Mouse (Mus musculus) liver, postnatal 0 days (tissue): ENCODE measurements around the gene Qk. TPM values are rescaled to one million over a fixed set of nuclear protein-coding genes. Genes with fewer than 3 reads are reported as not detected.
A peak's percentile ranks its signal among the peaks of the same experiment; 100 is the strongest.

Experiments used
- ATAC-seq: fragments of 200-750 bp; cut with Nextera tagmentation; 2 replicates; pipeline ENCODE4 v1.8.0; 2017; ENCODE audit warnings: mild to moderate bottlenecking, moderate library complexity
- DNase-seq: peaks from one replicate; pipeline ENCODE4 v3.0.0-alpha.2; 2016
- H3K27ac ChIP-seq: fragments of 300-500 bp; sonication (generic); 2 replicates; pipeline ENCODE4 v1.5.1; 2014; ENCODE audit warnings: antibody characterized with exemption, moderate library complexity, mild to moderate bottlenecking, low read depth
- H3K27me3 ChIP-seq: fragments of 300-500 bp; sonication (generic); 2 replicates; pipeline ENCODE4 v1.6.1; 2014; ENCODE audit warnings: low read length, control low read depth, mixed read lengths; ENCODE audit not compliant: insufficient read depth
- H3K36me3 ChIP-seq: fragments of 300-500 bp; sonication (generic); replicated peaks from 2 replicates; pipeline ENCODE4 v1.6.1; 2014; ENCODE audit warnings: mild to moderate bottlenecking, control low read depth, low read length, moderate library complexity, mixed read lengths; ENCODE audit not compliant: insufficient read depth
- H3K4me1 ChIP-seq: fragments of 300-500 bp; sonication (generic); 2 replicates; pipeline ENCODE4 v1.6.1; 2014; ENCODE audit warnings: antibody characterized with exemption, mild to moderate bottlenecking, control low read depth; ENCODE audit not compliant: insufficient read depth
- H3K4me2 ChIP-seq: fragments of 300-500 bp; sonication (generic); 2 replicates; pipeline ENCODE4 v1.6.1; 2014; ENCODE audit warnings: low read depth, mild to moderate bottlenecking, low read length, moderate library complexity, mixed read lengths
- H3K4me3 ChIP-seq: fragments of 300-500 bp; sonication (generic); 2 replicates; pipeline ENCODE4 v1.5.1; 2014; ENCODE audit warnings: low read depth, low read length
- H3K9ac ChIP-seq: fragments of 300-500 bp; sonication (generic); replicated peaks from 2 replicates; pipeline ENCODE4 v1.6.1; 2014; ENCODE audit warnings: mild to moderate bottlenecking, moderate library complexity
- H3K9me3 ChIP-seq: fragments of 300-500 bp; sonication (generic); 2 replicates; pipeline ENCODE4 v1.6.1; 2016; ENCODE audit warnings: mild to moderate bottlenecking, control low read depth, low read length, mixed read lengths
- CTCF ChIP-seq: sonication (generic); IDR thresholded peaks from 2 replicates; pipeline ENCODE4 v1.5.1; 2016; ENCODE audit warnings: antibody characterized with exemption, low read depth
- EP300 ChIP-seq: IDR thresholded peaks from 2 replicates; pipeline ENCODE4 v1.6.1; 2016; ENCODE audit warnings: antibody characterized with exemption, low read depth, mild to moderate bottlenecking
- WGBS: fragments of 180-500 bp; shearing (Covaris S2); extraction: QIAGEN DNeasy Blood & Tissue Kit; methylation state at CpG from one replicate; pipeline ENCODE4 v1.1.7; 2014; ENCODE audit not compliant: insufficient replicate concordance; 5-methylcytosine and 5-hydroxymethylcytosine counted together
- polyA plus RNA-seq: library from polyadenylated mRNA; unstranded; fragments of >200 nt; fragmentation: Nextera tagmentation; extraction: Ambion mirVana; gene quantifications from 2 replicates; pipeline ENCODE4 v1.2.1, GENCODE M21; 2015

Qk gene
- polyA plus RNA-seq, 1 experiment from 2014 or later = 9.9 TPM

DNA sequence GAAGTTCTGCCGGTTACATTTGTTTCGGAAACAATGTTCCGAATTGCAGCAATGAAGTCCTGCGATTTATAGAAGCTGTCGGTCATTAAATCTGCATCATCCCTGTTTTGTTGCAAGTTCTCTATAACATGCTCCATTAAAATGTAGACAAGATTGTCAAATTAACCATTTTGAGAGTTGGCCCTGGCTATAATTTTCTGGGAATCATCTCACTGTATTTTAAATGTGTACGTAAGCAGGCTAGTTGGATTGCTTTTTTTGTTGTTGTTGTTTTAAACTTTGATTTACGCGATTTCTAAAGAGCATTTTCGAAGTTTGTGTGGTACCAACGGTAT is 769 bp upstream of the Qk start:
- ATAC-seq (no peak), DNase-seq (no peak)
- no peaks in the 10 kb centered on the region for H3K9me3 ChIP-seq
- peak overlapping the region; percentile 97 for H3K9ac ChIP-seq
- no peaks in the 10 kb centered on the region for H3K27me3 ChIP-seq
- H3K27ac ChIP-seq = peak overlapping the region; percentile 100
- peak overlapping the region; percentile 94 for H3K4me2 ChIP-seq
- peak overlapping the region; percentile 81 for H3K4me3 ChIP-seq
- no peak for TF ChIP-seq EP300
- TF ChIP-seq CTCF = no peak
- 20% methylated on average over 10 of the region's 10 CpGs for WGBS
- peaks cover 8% of the 10 kb centered on the region; the same call in 1 of the 2 replicates for H3K4me1 ChIP-seq
- no peaks in the 10 kb centered on the region for H3K36me3 ChIP-seq

DNA sequence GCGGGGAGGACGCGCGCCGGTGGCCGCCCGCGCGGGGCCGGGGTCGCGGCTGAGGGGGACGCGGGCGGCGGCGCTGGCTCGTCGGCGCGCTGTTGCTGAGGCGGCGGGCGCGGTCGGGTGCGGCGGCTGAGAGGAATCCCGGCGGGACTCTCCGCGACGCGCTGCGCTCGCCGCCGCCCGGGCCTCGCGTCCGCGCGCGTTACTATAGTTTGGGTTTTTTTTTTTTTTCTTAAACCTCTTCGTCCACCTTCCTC is 296 bp downstream of the Qk start:
- TF ChIP-seq CTCF (no peak), EP300 (no peak)
- DNase-seq (no peak), ATAC-seq (no peak; the same call in 1 of the 2 replicates)
- Histone ChIP-seq H3K27ac (peak overlapping the region; percentile 100), H3K4me3 (peak overlapping the region; percentile 81), H3K4me2 (peak overlapping the region; percentile 94), H3K27me3 (no peaks in the 10 kb centered on the region), H3K9me3 (no peaks in the 10 kb centered on the region), H3K4me1 (peaks cover 8% of the 10 kb centered on the region; the same call in 1 of the 2 replicates), H3K36me3 (no peaks in the 10 kb centered on the region), H3K9ac (peak overlapping the region; percentile 97)
- 0% methylated on average over 11 of the region's 46 CpGs for WGBS

DNA sequence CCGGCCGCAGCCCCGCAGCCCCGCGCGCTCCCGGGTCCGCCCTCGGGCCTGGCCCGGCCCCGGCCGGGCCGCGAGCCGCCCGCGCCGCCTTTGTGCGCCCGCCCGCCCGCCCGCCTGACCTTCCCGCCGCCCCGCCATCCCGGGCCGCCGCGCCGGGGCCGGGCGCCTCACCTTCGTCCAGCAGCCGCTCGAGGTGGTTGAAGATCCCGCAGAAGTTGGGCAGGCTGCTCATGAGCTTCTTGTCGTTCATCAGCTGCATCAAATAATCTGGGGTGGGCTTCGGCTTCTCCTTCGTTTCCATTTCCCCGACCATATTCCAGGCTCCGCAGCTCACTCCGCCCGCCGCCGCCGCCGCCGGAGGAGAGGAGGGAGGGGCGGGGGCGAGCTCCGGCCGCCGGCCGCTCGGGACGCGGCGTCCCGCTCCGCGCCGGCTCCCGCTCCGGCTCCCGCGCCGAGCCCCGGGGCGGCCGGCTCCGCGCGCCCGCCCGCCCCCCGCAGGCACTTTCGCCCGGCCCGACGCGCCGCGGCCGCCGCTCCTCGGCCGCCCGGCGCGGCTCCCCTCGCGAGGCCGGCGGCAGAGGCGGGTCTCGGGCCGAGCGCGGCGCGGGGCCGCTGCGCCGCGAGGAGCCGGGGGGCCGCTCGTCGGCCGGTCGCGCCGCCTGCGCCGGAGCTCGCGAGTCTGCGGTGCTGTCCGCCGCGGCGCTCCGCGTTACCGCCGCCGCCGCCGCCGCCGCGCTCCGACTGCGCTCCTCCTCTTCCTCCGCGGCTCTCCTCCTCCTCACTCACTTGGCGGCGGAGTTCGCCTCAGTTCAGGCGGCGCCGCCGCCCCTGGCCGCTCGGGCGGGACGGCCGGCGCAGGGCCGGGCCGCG is 858 bp downstream of the Qk start:
- ATAC-seq (peak; percentile 63), DNase-seq (peak; percentile 78)
- Histone ChIP-seq H3K27me3 (no peaks in the 10 kb centered on the region), H3K4me3 (peak overlapping the region; percentile 81), H3K9ac (peak overlapping the region; percentile 97), H3K4me1 (peaks cover 11% of the 10 kb centered on the region; the same call in 1 of the 2 replicates), H3K4me2 (peak overlapping the region; percentile 94), H3K27ac (peak overlapping the region; percentile 100), H3K9me3 (no peaks in the 10 kb centered on the region), H3K36me3 (no peaks in the 10 kb centered on the region)
- TF ChIP-seq CTCF (no peak), EP300 (no peak)
- under 1% methylated on average over 59 of the region's 153 CpGs for WGBS

DNA sequence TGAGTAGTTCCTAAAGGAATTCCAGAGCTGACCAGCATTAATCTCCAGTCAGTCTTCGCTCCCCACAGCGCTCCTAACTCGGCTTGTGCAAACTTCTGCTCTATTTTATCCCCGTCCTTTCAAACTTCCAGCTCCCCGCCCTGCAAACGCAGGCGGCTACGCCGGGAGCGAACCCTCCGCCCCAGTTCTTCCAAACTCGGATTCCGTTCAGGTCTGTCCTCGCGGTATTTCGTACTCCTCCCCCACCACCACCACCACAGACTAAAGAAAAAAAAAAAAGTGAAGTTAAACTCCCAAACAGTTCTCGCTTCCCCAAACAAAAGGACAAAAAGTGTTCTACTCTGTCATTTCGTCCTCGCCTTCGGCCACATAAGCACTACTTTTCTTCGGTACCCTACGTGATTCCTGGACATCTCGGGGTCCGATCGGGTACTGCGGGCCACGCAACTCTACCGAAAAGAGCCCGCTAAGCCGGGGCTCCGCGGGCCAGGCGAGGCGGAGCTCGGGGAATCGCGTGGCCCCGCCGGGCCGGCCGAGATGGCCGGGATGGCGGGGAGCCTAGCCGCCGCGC is 1.6 kb downstream of the Qk start:
- WGBS = under 1% methylated on average over 46 of the region's 46 CpGs
- Histone ChIP-seq H3K36me3 (no peaks in the 10 kb centered on the region), H3K4me3 (peak overlapping the region; percentile 81), H3K4me1 (peaks cover 11% of the 10 kb centered on the region; the same call in 1 of the 2 replicates), H3K9ac (peak overlapping the region; percentile 97), H3K27ac (peak overlapping the region; percentile 100), H3K27me3 (no peaks in the 10 kb centered on the region), H3K4me2 (peak overlapping the region; percentile 94), H3K9me3 (no peaks in the 10 kb centered on the region)
- peak; percentile 81 for DNase-seq
- TF ChIP-seq CTCF (no peak), EP300 (no peak)
- peak; percentile 48 for ATAC-seq

DNA sequence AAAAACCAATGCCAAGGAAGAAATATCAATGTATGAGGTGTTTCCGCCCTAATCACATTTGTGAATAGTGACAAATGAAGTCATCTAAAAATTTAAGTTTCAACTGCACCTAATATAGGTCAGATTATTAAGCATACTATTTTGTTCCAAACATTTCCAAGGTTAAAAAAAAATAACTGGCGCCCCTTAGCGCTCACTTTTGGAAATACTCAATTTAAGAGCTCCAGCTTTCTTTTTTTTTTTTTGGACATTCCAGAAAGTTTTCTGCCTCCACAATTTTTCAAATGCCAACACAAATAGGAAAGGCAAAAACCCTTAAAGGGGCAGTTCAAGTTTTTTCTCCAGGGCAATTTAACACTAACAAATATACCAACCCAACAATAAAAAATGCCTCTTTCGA is 2.5 kb downstream of the Qk start:
- Histone ChIP-seq H3K27ac (peak overlapping the region; percentile 100), H3K4me1 (peaks cover 14% of the 10 kb centered on the region), H3K9ac (peak overlapping the region; percentile 97), H3K27me3 (no peaks in the 10 kb centered on the region), H3K4me3 (peak overlapping the region; percentile 81), H3K4me2 (peak overlapping the region; percentile 94), H3K9me3 (no peaks in the 10 kb centered on the region), H3K36me3 (no peaks in the 10 kb centered on the region)
- TF ChIP-seq EP300 (peak; percentile 30; the same call in 1 of the 2 replicates), CTCF (peak; percentile 52)
- no peak for DNase-seq
- no peak for ATAC-seq
- WGBS = 6% methylated on average over 4 of the region's 4 CpGs

DNA sequence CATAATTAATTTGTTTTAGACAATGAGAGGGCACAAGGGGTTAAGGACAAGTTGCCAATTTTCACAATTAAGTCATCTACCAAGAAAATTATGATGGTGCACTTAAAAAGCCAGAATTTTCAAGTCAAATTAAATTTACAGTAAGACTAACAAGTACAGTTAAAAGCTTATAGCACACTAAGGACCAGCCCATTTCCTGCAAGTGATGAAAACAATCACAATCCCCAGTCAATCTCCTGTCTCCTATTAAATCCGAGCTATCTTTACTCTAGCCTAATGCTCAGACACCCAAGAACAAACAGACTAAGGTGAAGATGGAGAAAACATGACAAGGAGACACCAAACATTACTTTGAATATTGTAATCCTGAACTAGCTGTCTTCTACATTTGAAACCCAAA is 3.2 kb downstream of the Qk start:
- Histone ChIP-seq H3K9me3 (no peaks in the 10 kb centered on the region), H3K36me3 (no peaks in the 10 kb centered on the region), H3K4me1 (peaks cover 11% of the 10 kb centered on the region), H3K9ac (0 out of 2 replicates have a peak overlapping the region, but pooled peaks have one; percentile 3), H3K27ac (no peak overlapping the region), H3K27me3 (no peaks in the 10 kb centered on the region), H3K4me3 (peak overlapping the region; percentile 19), H3K4me2 (peak overlapping the region; percentile 66)
- ATAC-seq (no peak), DNase-seq (no peak)
- whole genome bisulfite sequencing = 9% methylated on average over 1 of the region's 1 CpGs
- TF ChIP-seq CTCF (no peak), EP300 (no peak)
